Mouse (Mus musculus): ENCODE data around the gene Nck1.

Gene Nck1

DNA sequence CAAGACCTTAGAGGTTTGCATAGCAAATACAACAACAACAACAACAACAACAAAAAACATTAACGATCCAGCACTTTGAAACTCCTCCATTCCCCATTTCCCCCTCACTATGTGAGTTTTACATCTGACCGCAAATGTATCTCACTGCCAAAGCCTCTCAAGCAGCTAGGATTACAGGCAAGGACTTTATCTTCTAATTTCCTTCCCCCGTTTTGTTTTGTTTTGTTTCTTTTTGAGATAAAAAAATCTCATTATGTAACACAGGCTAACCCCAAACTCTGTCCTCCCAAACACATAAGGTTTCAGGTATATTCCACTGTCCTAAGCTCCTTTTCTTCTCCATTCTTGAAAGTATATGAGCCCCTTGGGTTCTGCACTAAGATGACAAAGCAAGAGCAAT is 11.2 kb downstream of the Nck1 start:
- DNase-seq (ENCODE audit: low spot score) = no peak

GRCm38 (mm10) chr9:100532847-100533505 is 13.0 kb downstream of the Nck1 start:
- DNase-seq (ENCODE audit: low spot score) = no peak

DNA sequence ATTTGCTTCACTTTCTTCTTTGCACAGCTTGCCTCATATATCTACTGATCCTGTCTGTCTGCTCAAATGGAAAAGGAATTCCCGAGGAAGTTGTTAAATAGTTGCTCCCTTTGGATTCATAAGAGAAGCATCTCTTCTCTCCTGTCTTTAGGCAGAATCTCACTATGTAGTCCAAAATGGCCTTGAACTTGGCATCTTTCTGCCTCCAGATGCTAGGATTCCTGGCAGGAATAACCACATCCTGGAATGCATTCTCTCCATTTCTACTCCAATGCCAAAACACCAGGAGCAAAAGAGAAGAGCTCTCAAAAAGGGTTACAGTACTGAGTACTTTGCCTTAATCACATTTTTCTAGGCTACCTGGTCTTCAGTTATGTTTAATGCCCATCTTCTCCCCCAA is 14.6 kb downstream of the Nck1 start:
- no peak for DNase-seq (ENCODE audit: low spot score)

DNA sequence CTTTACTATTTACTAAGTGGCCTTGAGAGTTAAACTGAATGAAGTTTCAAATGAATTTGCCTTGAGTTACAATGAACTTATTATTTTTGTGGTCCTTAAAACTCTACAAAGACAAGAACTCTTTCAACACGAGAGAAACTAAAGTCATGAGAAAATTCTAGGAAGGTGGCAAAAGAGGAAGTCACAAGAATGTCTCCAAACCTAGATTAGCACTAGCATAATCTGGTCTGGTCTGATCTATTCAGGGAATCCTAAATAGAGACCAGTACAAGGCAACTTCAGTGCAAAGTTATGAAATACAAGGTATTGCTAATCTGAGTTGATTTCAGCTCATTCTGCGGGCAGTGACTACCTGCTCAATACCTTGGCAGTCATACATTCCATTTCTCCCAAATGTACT is 20.7 kb downstream of the Nck1 start:
- DNase-seq (ENCODE audit: low spot score) = no peak

GRCm38 (mm10) chr9:100522029-100522428 is 23.9 kb downstream of the Nck1 start:
- DNase-seq (ENCODE audit: low spot score) = no peak

GRCm38 (mm10) chr9:100520586-100520985 is 25.3 kb downstream of the Nck1 start:
- DNase-seq (ENCODE audit: low spot score) = peak; percentile 61

DNA sequence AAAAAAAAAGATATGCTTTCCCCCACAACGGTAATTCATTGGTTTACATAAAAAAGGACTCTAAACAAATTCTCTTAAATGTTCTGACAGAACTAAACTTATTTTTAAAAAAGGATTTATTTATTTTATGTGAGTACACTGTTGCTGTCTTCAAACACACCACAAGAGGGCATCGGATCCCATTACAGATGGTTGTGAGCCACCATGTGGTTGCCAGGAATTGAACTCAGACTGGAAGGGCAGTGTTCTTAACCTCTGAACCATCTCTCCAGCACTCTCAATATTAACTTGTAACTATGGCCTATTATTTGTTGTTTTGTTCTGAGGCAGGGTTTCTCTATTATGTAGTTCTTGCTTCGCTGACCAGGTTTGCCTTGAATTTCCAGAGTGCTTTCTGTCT is 25.9 kb downstream of the Nck1 start:
- no peak for DNase-seq (ENCODE audit: low spot score)

GRCm38 (mm10) chr9:100507581-100507980 is 38.4 kb downstream of the Nck1 start:
- no peak for DNase-seq (ENCODE audit: low spot score)

DNA sequence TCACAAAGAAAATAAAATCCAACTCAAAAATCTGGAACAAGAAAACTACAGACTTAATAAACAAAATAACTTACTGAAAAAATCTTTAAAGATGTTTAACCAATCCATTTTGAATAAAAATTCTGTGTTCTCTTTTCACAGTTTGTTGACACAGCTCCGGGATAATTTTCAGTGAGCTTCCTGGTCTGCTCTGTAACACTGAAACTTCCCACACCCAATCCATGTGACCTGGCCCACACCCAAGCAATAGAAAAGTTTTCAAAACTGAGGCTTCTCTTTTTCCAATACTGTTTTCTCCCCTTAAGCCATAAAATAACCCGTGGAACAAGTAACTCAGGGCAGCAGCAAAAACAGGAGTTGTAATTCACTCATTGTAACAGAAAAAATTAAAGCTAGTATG is 39.3 kb downstream of the Nck1 start:
- peak; percentile 50 for DNase-seq (ENCODE audit: low spot score)

DNA sequence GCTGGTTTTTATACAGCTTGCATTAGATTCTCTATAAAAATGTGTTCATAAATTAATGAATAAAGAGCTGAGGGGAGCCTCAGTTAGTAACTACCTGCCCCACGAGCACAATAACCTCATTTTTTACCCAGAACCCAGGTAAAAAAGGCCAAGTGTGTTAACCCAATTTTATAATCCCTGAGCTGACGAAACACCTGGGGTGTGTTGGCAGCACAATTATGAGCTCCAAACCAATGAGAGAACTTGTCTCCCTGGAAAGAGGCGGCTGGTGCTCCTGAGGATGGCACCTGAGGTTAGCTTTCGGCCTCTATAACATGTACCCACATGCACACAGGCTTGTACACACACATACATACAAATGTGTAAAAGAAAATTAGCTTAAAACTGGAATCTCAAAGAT is 40.4 kb downstream of the Nck1 start:
- DNase-seq (ENCODE audit: low spot score) = no peak

GRCm38 (mm10) chr9:100493611-100494261 is 52.2 kb downstream of the Nck1 start:
- no peak for DNase-seq (ENCODE audit: low spot score)

DNA sequence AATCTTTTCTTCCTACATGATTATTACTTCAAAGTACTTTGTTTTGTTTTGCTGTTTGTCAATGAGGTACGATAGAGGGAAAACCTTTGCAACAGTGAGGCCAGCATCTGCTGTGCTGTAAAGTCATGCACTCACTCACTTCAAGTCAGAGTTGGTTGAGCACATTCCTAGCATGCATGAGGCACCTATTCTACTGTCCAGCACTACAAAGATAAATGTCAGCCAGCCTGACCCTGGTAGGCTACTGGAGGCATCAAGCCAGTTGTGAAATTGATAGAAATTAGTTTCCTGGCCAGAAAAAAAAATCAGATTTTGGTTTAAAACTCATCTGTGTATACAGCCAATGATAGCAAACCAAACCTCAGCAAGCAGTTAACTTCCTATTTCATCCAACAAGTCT is 54.5 kb downstream of the Nck1 start:
- DNase-seq (ENCODE audit: low spot score) = no peak

GRCm38 (mm10) chr9:100488969-100489368 is 57.0 kb downstream of the Nck1 start:
- no peak for DNase-seq (ENCODE audit: low spot score)

DNA sequence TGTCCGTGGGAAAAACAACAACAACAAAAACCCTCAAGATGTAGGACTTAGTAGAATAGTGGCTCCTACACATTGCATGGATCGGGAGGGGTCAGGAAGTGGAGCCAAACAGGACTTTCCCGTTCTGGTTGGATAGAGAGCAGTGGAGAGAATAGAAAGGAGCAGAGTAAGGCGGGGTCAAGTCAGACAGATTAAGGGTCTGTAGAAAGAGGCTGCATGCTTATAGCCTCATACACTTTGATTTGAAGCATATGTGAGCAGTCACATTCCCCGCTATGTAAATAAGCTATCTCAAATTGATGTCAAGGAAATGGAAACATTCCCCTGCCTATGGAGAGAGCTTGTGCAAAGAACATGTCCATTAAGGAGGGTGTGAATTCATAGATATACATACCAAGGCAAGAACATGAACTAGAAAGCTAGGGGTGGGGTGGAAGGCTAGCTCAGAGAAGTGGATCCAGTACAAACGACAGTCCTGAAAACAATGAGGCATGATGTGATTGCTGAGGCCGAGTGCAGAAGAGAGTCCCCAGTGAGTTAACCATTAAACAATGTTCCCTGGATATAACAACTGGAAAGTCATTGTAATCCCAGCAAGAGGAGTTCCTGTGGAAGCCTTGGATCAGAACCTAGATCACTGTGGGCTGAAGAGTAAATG is 57.7 kb downstream of the Nck1 start:
- DNase-seq (ENCODE audit: low spot score) = no peak

- no peak for DNase-seq (ENCODE audit: low spot score)
Observed at GRCm38 (mm10) chr9:100486431-100486830, 59.5 kb downstream of the Nck1 start, which contains the start of gene Il20rb. Il20rb (minus strand) TSS chr9:100486788.

DNA sequence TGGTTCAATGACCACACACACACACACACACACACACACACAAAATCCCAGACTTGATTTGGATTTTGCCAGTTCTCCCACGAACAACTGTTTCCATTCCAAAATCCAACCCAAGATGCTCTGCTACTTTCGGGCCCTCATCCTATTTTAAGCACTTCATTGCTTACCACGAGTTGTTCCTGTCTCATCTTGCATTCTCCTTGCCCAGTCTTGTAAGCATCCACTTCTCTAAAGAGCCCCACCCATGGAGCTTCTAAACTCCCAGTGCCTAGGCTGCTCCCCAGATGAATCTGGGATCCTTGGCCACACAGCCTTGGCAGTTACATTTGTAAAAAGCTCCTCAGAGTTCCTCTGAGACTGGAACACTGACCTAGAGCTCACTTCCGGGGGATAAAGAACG is 62.6 kb downstream of the Nck1 start:
- DNase-seq (ENCODE audit: low spot score) = no peak

DNA sequence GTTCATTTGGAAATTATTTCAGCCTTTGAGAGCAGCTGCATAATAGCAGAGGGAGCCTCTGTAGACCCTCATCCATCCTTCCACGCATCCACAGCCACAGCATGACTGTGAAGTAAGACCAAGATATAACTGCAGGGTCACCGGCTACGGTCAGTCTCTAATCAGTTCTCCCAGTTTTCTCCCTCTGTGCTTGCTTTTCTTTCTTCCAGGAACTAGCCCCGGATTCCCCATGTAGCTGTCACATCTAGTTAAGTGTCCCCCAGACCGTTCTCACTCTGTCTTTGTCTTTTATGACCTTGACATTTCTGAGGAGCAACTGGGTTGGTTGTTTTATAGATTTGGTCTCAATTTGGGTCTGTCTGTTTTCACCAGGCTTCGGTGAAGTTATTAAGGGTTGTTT is 64.3 kb downstream of the Nck1 start:
- DNase-seq (ENCODE audit: low spot score) = no peak

DNA sequence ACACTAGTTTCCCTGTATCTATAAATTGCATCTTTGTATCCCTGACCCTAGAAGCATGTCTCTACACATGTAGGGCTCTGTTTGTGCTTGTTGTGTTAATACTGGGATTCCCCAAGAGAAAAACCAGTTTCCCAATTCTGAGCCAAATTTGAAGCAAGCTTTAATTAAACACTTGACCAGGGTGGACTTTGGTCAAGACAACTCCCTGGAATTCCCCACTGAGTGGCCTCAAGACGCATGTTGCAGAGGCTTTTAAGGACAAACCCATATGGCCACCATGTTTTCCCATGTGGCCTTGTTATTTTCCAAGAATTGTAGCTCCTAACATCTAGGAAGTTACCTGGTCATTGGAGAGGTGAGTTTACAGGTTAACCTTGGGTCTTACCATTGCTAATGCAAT is 71.9 kb downstream of the Nck1 start:
- DNase-seq (ENCODE audit: low spot score) = no peak

DNA sequence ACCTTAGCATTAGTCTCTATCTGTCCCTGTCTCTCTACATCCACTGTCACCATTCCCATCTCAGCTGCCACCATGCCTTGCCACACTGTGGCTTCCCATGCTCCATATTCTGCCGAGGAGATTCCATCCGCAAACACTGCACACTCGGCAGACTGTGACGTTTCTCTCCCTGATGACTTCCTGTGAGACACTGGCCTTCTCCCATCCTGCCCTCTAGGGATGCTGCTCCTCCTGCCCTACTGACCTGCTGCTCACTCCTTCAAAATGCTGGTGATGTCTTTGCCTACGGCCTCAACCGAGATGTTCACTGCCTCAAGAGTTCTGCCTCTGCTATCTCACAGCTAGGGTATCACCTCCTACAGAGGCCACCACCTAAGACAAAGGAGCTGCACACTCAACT is 72.6 kb downstream of the Nck1 start:
- no peak for DNase-seq (ENCODE audit: low spot score)

DNA sequence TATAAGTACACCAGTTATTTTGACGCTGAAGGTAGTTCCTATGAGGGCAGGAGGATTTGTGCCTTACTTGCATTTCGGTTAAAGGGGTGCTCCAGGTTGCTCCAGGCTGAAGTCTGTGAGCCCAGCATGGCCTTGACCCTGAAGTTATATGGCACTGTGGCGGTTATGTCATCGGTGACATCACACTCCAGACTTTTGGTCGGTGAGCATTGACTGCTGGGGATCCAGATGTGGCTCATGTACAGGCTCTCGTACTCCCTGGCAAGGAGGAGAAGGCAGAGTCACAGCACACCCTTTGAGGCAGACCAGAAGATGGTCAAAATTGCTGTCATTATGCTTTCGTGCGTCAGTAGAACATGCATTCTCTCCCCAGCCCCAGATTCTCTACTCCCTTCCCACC is 73.0 kb downstream of the Nck1 start:
- no peak for DNase-seq (ENCODE audit: low spot score)

GRCm38 (mm10) chr9:100471605-100471953 is 74.4 kb downstream of the Nck1 start:
- DNase-seq (ENCODE audit: low spot score) = no peak

DNA sequence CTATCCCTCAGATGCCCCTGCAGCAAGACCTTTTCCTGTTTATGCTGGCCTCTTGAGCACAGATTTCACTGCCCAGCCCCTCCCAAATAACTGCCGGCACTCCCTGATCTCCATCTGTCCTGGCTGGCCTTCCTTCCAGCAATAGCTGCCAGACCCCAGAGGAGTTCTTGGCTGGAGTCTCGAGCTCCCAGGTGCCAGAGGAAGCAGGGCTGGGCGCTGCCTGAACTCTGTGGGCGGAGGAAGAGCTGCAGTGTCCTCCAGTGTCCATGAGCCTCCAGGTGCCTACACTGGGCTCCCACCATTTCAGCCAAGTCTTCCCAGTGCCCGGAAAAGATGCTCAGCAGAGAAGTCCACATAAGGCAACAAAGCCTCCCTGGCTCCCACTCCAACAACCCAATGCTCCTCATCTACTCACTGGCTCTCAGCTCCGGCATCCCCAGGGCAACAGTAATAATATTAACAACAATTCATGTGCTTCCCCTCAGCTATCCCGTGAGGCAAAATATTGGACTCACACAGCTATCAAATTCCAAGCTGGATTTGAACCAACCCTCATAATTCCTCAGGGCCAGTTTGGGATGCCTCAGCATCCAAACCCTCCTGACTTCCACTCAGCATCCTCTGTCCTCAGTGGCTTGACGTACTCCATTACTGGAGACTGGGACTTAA is 74.9 kb downstream of the Nck1 start:
- peak; percentile 56 for DNase-seq (ENCODE audit: low spot score)

- DNase-seq (ENCODE audit: low spot score) = no peak
Observed at GRCm38 (mm10) chr9:100470228-100470627, 75.7 kb downstream of the Nck1 start.
